Mouse (Mus musculus) stomach, postnatal 0 days (tissue): Measurements from ENCODE around the gene Pmm2. TPM values are rescaled to one million over a fixed set of nuclear protein-coding genes. Genes with fewer than 3 reads are reported as not detected.

ENCODE experiments used
- ATAC-seq: fragments of 200-750 bp; cut with Nextera tagmentation; 2 replicates; pipeline ENCODE4 v1.8.0; 2017; ENCODE audit not compliant: low FRiP score, low TSS enrichment
- DNase-seq: peaks from one replicate; pipeline ENCODE4 v3.0.0-alpha.2; 2016; ENCODE audit warnings: low spot score
- H3K27ac ChIP-seq: fragments of 300-500 bp; sonication (generic); replicated peaks from 2 replicates; pipeline ENCODE4 v1.5.1; 2014; ENCODE audit warnings: mild to moderate bottlenecking, control low read depth
- H3K27me3 ChIP-seq: fragments of 300-500 bp; sonication (generic); 2 replicates; pipeline ENCODE4 v1.6.1; 2014; ENCODE audit warnings: low read length; ENCODE audit not compliant: control insufficient read depth, insufficient read depth
- H3K36me3 ChIP-seq: fragments of 300-500 bp; sonication (generic); 2 replicates; pipeline ENCODE4 v1.6.1; 2014; ENCODE audit warnings: low read length, mixed read lengths; ENCODE audit not compliant: control insufficient read depth, insufficient read depth
- H3K4me1 ChIP-seq: fragments of 300-500 bp; sonication (generic); replicated peaks from 2 replicates; pipeline ENCODE4 v1.6.1; 2014; ENCODE audit warnings: antibody characterized with exemption; ENCODE audit not compliant: control insufficient read depth, insufficient read depth
- H3K4me2 ChIP-seq: fragments of 300-500 bp; sonication (generic); replicated peaks from 2 replicates; pipeline ENCODE4 v1.6.1; 2014; ENCODE audit warnings: low read depth, mild to moderate bottlenecking, control low read depth, moderate library complexity
- H3K4me3 ChIP-seq: fragments of 300-500 bp; sonication (generic); 2 replicates; pipeline ENCODE4 v1.5.1; 2014; ENCODE audit warnings: low read depth, low read length, control low read depth
- H3K9ac ChIP-seq: fragments of 300-500 bp; sonication (generic); 2 replicates; pipeline ENCODE4 v1.6.1; 2014; ENCODE audit warnings: mild to moderate bottlenecking, low read length, control low read depth, mixed read lengths
- H3K9me3 ChIP-seq: fragments of 300-500 bp; sonication (generic); 2 replicates; pipeline ENCODE4 v1.6.1; 2016; ENCODE audit warnings: low read length; ENCODE audit not compliant: control insufficient read depth
- CTCF ChIP-seq: IDR thresholded peaks from 2 replicates; pipeline ENCODE4 v1.5.1; 2016; ENCODE audit warnings: antibody characterized with exemption, low read depth, mild to moderate bottlenecking, moderate library complexity
- EP300 ChIP-seq: optimal IDR thresholded peaks from 2 replicates; pipeline ENCODE3; 2016; ENCODE audit warnings: antibody characterized with exemption
- WGBS: fragments of 180-500 bp; shearing (Covaris S2); extraction: QIAGEN DNeasy Blood & Tissue Kit; methylation state at CpG from one replicate; pipeline ENCODE4 v1.1.7; 2014; 5-methylcytosine and 5-hydroxymethylcytosine counted together
- polyA plus RNA-seq: library from polyadenylated mRNA; unstranded; fragments of >200 nt; fragmentation: Nextera tagmentation; extraction: Ambion mirVana; gene quantifications from 2 replicates; pipeline ENCODE4 v1.2.1, GENCODE M21; 2015

The Pmm2 gene
- polyA plus RNA-seq, 1 experiment from 2014 or later = 74.2 TPM

- TF ChIP-seq EP300 (no peak), CTCF (no peak)
- Histone ChIP-seq H3K27me3 (no peaks in the 10 kb centered on the region), H3K9ac (peak overlapping the region; percentile 68), H3K9me3 (no peaks in the 10 kb centered on the region), H3K36me3 (no peaks in the 10 kb centered on the region), H3K4me1 (peaks cover 16% of the 10 kb centered on the region), H3K27ac (peak overlapping the region; percentile 90), H3K4me3 (peak overlapping the region; percentile 66), H3K4me2 (peak overlapping the region; percentile 82)
- ATAC-seq (no peak), DNase-seq (no peak)
- under 1% methylated on average over 18 of the region's 18 CpGs for WGBS
Measured at GRCm38 (mm10) chr16:8672350-8672687, 34.8 kb downstream of the Pmm2 start.

- peaks cover 11% of the 10 kb centered on the region for H3K4me1 ChIP-seq
- H3K4me3 ChIP-seq = no peak overlapping the region
- no peak for DNase-seq
- H3K9ac ChIP-seq = no peak overlapping the region
- no peak for ATAC-seq
- no peaks in the 10 kb centered on the region for H3K36me3 ChIP-seq
- H3K9me3 ChIP-seq = no peaks in the 10 kb centered on the region
- H3K27ac ChIP-seq = no peak overlapping the region
- no peak for TF ChIP-seq EP300
- no peak for TF ChIP-seq CTCF
- no peak overlapping the region for H3K4me2 ChIP-seq
- no peaks in the 10 kb centered on the region for H3K27me3 ChIP-seq
Measured at GRCm38 (mm10) chr16:8672811-8673210, 35.3 kb downstream of the Pmm2 start.

- Histone ChIP-seq H3K9ac (no peak overlapping the region), H3K36me3 (no peaks in the 10 kb centered on the region), H3K27me3 (no peaks in the 10 kb centered on the region), H3K27ac (no peak overlapping the region), H3K4me3 (no peak overlapping the region), H3K4me2 (no peak overlapping the region), H3K4me1 (peaks cover 11% of the 10 kb centered on the region), H3K9me3 (no peaks in the 10 kb centered on the region)
- DNase-seq = no peak
- no peak for TF ChIP-seq EP300
- no peak for TF ChIP-seq CTCF
- no peak for ATAC-seq
- WGBS = 69% methylated on average over 6 of the region's 6 CpGs
Measured at GRCm38 (mm10) chr16:8673343-8673742, 35.9 kb downstream of the Pmm2 start.

GRCm38 (mm10) chr16:8674165-8674564, 36.7 kb downstream of the Pmm2 start:
- H3K4me2 ChIP-seq = no peak overlapping the region
- H3K36me3 ChIP-seq = no peaks in the 10 kb centered on the region
- TF ChIP-seq CTCF (peak; percentile 90), EP300 (no peak)
- no peak overlapping the region for H3K9ac ChIP-seq
- peak; percentile 55 for DNase-seq
- no peak overlapping the region for H3K4me3 ChIP-seq
- H3K27ac ChIP-seq = no peak overlapping the region
- H3K4me1 ChIP-seq = peaks cover 11% of the 10 kb centered on the region
- no peaks in the 10 kb centered on the region for H3K9me3 ChIP-seq
- no peak for ATAC-seq
- WGBS = 4% methylated on average over 8 of the region's 8 CpGs
- H3K27me3 ChIP-seq = no peaks in the 10 kb centered on the region

- ATAC-seq = no peak
Measured at GRCm38 (mm10) chr16:8675559-8675958, 38.1 kb downstream of the Pmm2 start.

GRCm38 (mm10) chr16:8676228-8676627, 38.8 kb downstream of the Pmm2 start:
- H3K4me3 ChIP-seq = no peak overlapping the region
- no peaks in the 10 kb centered on the region for H3K27me3 ChIP-seq
- no peak overlapping the region for H3K9ac ChIP-seq
- H3K27ac ChIP-seq = no peak overlapping the region
- TF ChIP-seq EP300 = no peak
- ATAC-seq = no peak
- no peaks in the 10 kb centered on the region for H3K4me1 ChIP-seq
- WGBS = 83% methylated on average over 2 of the region's 2 CpGs
- no peaks in the 10 kb centered on the region for H3K36me3 ChIP-seq
- H3K4me2 ChIP-seq = no peak overlapping the region
- DNase-seq = no peak
- H3K9me3 ChIP-seq = no peaks in the 10 kb centered on the region

More at GRCm38 (mm10) chr16:8675559-8675958, 38.1 kb downstream of the Pmm2 start:
- H3K36me3 ChIP-seq = no peaks in the 10 kb centered on the region
- no peak for DNase-seq
- no peaks in the 10 kb centered on the region for H3K9me3 ChIP-seq
- no peaks in the 10 kb centered on the region for H3K27me3 ChIP-seq
- H3K4me1 ChIP-seq = peaks cover 4% of the 10 kb centered on the region
- no peak overlapping the region for H3K27ac ChIP-seq
- H3K9ac ChIP-seq = no peak overlapping the region
- no peak overlapping the region for H3K4me3 ChIP-seq
- WGBS = 79% methylated on average over 8 of the region's 8 CpGs
- TF ChIP-seq EP300 = no peak
- TF ChIP-seq CTCF = no peak
- no peak overlapping the region for H3K4me2 ChIP-seq
